Mouse (Mus musculus) lung, postnatal 36 days (tissue): ENCODE results near the gene Pigv.
A peak's percentile ranks its signal among the peaks of the same experiment; 100 is the strongest.

Experiments
- DNase-seq: peaks from one replicate; pipeline ENCODE4 v3.0.0; 2022; ENCODE audit warnings: mixed read lengths

Gene Pigv

DNA sequence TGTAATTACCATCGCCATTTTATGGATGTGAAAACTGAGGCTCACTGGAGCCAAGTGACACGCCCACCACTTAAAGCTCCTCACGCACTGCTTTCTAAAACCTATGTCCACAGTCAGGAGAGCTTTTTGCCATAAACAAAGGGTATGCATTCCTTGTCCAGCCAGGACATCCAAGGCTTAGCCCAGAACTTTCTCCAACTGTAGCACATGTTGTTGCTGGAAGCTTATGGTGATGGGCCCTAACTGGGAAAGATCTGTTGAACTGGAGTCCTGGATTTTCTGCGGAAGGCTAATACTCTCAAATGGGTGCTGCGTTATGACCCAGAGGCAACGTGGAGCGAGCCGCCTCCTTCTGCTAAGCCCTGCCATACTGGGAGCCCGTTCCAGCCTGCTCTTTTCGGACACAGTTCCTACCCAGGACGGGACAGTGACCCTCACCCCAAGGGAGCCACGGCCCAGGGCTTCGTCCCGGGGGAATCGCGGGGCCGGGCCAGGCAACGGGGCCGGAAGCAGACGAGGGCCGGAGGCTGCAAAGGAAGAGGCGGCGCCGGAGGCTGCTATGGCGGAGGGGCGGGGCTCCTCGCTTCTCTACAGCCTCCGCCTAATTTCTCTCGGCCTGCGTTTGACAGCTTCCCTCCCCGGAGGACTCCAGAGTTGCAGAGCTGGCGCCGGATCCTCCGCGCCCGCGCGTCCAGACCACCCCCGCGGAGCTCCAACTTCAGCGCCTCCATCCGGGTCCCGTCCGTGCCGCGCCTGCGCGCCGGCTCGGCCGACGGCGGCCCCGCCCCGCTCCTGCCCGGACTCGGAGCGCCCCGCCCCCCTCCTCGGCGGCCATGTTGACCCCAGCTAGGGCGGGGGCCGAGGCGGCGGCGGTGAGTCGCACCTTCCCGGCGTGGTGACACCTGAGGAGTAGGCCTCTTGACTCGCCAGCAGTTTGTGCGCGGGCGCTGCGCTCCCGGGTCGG is at the start of gene Pigv:
Gene Pigv, minus strand, starts transcription at position 767 of the 964 bp plus-strand sequence.
- DNase-seq: peak; percentile 93

DNA sequence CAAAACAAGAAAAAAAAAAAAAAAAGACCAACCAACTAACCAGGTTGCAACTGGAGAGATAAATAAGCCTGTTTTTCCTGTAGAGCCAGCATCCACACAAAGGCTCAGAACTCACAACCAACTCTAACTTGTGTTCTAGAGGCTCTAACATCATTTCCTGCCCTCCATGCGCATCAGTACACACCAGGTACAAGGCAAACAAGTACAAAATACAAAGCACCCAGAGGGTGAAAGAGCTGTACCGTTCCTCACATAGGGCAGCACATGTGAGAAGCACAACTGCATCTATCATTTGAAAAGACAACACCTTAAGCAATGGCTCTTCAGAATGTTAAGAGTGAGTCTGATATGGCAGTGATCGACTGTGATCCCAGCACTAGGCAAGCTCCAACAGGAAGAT is 47.3 kb upstream of the Pigv start:
- no peak for DNase-seq

DNA sequence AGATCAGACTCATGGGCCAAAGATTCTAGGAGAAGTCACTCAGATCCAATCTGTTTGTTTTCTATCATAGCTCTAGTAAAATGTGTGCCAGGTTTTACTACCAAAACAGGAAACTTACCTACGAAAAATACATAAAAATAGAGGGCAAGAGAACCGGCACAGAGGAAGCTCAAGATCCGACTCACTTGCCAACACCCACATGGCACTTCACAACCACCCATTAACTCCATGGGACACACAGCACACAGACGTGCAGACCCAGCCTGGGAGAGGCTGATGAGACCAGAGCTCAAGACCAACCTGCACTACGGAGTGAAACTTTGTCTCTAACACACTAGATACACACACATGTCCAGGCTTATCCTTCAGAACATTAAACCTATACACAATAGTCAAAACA is 40.3 kb upstream of the Pigv start:
- DNase-seq: no peak

DNA sequence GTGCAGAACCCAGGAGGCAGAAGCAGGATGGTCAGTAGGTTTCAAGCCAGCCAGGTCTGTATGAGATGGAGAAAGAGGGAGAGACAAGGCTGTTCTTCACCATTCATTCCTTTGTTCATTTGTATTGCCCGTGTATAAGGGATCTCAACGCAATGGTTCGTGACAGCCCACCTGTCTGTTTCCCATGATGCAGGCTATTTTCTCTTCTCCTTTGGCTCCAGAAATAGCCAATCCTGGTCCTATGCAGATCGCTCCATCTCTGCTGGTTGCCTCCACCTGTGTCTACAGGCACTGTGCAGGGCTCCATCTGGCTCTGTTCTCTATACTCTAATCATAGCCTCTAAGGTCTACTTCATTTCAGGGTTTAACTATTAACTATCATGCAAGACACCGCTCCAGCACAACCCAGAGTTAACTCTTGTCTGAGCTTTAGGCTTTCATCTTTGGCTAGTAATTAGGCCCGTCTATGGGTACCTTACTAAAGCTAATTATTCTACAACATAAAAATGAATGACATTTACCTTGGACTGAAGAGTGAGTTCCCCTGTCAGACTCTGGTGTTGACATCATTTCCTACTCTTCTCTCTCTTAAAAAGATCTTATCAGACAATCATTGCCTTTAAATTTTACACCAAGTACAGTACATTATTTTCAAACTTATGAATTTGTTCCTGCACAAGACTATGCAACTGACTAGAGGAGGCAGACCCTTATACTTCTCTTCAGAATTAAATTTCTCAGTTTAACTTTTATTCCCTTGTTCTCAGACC is 39.0 kb upstream of the Pigv start:
- DNase-seq: no peak

DNA sequence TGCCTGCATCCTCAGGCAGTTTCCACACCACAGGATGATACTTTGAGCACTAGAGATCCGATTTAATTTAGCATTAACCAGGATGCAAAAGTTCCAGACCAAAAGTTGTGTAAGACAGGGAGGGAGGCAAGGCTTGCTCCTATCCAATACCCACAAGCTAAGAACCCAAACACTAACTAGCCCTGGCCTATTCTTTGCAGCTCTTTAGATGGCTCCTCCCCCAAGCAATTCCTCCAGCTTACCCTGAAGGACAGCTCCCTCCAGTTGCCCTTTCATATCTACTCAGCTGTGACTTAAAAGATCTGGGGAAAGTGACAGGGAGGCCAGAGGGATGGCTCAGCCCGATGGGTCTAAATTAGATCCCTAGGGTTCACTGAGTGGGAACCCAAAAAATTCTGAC is 36.9 kb upstream of the Pigv start:
- DNase-seq: no peak

DNA sequence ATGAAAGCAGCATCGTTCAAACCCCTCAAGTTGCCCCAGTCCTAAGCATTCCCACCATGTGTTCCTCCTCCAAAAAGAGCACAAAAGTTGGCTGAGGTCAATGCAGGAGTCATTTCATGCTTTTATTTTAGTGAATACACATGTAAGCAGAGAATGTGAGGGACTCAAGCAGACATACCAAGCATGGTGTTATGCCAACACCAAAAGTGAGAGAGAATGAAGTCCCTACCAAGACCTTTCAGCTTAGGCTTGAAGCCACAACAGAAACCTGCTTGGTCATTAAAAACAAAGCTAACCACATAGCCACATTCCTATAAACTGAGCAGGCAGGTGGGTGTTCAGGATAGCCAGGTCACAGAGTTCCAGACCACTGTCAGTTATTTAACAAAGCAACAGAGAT is 35.0 kb upstream of the Pigv start:
- DNase-seq: no peak

DNA sequence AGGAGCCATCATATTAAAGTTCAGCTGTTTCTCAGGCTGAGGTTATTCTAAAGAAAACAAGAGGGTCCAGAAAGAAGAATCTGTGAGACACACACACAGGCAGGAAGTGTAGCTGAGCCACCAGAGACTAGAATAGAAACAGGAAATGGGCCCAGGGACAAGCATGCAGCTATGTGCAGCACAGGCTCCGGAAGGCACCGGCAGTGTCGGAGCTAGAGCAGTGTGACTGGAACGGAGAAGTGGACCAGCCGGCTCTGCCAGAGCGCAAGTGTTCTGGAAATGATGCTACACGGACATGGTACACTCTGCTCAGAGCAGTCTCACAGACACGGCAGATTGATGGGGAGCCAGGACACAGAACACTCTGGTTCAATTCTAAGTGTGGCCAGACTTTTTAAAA is 34.5 kb upstream of the Pigv start:
- peak; percentile 93 for DNase-seq

DNA sequence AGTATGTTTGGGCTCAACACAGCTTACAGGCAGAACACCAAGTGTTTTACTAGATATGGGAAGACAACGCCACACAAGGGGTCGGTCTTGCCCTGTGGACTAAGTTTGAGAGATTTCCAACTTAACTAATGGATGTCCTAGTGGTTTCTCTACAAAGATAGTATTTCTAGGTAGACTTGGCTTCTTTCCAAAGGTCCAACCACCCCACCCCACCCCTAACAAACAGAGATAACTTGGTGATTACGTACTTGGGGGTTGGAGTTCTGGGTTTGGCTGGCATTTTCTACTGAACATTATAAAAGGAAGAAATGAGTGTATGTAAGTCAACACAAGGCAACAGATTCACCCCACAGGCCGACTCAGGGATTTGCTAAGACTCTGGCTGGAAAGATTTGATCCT is 32.6 kb upstream of the Pigv start:
- no peak for DNase-seq

DNA sequence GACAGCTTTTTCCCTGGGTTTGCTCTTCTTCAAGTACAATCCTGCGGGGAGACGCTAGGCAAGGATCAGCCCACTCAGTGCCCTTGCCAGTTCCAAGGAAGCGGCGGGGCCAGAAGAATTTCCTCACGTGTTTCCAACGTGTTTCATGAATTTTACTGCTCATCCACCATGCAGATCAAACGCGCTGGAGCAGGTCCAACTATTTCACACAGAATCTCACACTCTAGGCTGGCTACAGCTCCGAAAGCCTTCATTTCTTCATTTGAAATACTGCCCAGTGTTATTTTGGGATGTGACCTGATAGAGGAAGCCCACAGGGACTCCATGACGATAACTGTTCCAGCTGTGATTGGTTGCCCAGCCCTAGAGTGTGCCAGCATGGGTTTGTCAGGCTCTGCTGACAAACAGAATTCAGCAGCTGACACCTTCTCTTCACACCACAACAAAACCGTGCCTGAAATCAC is 28.5 kb upstream of the Pigv start:
- DNase-seq: peak; percentile 83

DNA sequence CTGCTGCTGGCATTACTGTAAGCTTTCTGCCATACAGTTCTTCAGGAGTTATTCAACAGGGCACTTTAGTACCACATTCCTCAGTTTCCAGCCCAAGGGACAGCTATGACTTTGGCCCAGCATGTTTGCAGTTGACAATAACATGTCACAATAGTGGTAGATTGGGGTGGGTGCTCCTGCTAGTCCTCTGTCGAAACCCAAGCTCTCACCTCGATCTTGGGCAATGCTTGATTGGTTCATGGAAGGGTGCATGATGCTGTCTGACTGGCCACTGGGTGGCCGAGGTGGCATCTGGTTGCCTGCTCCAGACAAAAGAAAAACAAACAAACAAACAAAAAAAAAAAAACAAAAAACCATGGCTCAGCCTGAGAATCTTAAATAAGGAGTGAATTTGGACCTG is 22.9 kb upstream of the Pigv start:
- DNase-seq: no peak

DNA sequence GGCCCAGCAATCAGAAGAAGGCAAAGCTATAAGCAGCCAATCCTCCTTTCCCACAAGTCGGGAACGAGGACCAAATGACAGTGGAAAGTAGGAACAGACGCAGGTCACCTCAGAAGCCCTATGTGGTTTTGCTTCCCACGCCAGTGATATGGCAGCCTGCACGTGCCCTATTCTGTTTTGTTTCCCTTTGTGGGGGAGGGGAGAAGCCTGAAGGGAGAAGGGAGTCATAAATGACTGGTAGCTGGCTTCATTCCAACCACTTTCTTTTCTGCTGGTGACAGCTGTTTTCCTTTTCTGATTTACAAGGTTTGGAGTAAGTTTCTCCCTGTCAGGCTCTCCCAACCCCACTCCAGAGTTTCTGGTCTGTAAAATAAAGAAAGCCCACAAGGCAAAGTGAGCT is 17.8 kb upstream of the Pigv start:
- DNase-seq: peak; percentile 56

DNA sequence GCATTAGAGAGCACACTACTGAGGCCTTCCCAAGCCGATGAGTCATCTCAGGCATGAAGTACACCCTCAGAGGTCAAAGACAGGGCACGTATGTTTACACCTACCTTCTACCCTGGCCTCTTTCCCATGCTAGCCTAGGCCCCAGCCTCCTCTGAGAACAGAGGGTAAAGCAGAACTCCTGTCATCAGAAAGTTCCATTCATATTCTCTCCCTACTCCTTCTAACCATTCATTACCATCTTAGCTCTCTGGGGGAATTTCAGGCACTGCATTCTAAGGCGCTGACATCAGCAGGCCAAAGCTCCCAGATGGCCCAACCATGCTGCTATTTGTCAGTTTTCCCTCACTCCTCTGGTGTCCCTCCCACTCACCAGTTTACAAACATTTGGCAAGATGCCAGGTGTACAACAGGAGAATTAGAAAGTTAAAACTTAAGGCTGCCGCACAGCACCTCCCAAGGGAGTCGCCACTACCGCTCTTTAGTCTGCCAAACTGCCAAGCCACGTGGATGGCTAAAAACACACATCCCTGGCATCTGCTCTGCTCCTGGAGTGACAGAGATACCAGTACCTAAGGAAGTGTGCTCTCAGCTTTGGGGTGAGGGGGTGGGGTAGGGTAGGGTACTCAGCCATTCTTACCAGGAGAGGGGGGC is 16.1 kb upstream of the Pigv start:
- DNase-seq: peak; percentile 66

DNA sequence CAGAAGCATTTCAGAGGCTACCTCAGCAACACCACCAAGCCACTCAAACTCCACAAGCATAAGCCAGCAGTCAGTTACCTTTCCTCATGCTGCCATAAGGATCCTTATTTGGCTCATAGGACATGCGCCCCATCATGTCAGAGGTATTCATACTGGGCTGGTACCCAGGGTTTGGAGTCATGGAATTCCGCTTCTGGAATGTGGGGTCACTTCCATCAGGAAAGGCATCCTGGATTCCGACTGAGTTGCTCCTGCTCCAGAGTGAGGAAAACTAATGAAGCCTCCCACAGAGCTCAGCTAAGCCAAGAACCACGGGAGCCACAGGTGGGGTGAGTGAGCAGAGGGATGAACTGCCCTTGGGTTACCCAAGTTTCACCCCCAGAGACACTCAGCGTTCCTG is 14.7 kb upstream of the Pigv start:
- no peak for DNase-seq

DNA sequence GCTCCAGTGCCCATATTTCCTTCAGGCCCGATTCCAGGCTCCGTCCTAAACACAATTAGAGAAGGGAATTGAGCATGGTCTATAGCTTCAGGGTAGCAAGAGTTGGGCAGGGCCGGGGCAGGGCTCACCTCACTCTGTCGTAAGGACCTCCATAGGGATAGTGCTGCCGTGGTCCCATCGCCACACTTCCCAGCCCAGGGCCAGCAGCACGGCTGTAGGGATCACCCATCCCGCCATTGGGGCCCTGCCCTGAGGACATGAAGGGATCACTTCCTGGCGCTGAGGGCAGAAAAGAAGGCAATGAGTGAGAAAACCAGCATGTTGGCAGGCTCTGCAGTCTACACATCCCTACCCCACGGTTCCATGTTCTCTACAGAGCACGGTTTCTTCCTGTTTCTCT is 14.1 kb upstream of the Pigv start:
- no peak for DNase-seq

DNA sequence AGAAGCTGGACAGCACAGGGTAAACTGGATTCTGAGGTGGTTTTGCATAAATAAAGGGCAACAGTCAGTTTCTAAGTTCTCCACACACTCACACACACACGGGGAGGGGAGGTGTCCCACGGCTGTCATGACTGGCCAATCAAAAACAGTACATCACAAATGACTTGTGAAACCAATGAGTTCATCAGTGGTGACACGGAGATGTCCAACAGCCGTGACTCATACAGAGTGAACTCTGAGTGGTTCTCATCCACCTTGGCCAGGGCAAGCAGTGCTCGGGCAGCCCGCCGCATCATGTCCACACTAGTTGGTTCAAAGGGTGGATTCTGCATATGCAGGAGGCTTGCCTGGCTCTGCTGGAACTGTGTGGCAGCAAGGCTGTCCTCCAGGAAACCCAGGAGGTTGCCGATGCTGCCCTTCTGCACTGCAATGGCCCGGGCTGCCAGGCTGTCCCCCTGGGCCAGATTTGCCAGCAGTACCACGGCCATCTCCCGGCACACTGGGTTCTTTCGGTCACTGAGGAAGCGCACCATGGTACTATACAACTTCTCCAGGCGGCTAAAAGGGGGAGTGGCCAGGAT is 7.8 kb upstream of the Pigv start:
- no peak for DNase-seq

DNA sequence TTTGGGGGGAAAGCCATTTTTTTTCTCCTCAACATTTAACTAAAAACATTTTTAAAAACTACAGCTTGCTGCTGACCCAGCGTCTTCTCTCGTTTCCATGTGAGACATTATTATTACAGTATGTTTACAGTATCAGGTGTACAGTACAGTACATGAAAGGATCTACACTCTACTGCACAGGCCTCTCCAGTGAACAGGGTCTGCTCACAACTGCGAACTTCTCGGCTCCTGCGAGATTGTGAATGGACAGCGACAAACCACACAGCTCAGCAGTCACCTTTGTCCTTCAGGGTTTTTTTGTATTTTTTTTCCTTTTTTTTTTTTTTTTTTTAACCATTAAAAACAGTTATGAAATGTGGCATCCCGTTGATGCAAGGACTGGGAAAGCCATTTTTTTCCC is 7.2 kb upstream of the Pigv start:
- DNase-seq: no peak

DNA sequence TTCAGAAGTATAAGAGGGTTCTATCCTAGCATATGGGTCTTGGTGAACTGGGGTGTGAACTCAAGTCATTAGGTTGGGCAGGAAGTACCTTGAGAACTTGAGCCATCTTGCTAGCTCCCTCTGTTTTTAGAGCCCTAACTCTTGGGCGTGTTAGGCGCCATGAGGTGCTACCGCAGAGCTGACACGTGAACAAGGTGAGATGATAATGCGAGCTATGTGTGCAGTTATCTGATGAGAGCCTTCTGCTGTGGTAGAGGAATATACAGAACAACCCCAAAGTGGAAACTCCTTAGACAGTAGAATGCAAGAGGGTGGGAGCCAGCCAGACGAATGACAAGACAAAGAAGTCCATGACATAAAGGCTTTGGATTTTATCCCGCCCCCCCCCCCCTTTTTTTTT is 4.8 kb upstream of the Pigv start:
- DNase-seq: no peak

DNA sequence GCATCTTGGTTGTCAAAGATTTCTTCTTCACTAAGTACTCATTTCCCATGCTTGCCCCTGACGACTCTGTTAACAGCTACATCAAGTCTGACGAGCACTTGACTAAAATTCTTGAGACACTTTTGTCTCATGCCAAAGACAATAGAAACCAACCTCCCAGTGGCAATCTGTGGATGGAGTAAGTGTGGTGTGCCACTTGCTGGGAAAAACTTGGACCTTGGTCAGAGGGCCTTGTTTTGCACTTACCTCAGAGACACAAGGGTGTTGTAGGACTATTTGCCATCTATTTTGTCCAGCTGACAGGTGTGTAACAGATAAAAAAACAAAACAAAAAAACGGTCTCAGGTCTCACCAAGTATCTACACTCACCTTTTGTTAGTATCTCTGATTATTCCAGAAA is 3.7 kb upstream of the Pigv start:
- DNase-seq: peak; percentile 33

DNA sequence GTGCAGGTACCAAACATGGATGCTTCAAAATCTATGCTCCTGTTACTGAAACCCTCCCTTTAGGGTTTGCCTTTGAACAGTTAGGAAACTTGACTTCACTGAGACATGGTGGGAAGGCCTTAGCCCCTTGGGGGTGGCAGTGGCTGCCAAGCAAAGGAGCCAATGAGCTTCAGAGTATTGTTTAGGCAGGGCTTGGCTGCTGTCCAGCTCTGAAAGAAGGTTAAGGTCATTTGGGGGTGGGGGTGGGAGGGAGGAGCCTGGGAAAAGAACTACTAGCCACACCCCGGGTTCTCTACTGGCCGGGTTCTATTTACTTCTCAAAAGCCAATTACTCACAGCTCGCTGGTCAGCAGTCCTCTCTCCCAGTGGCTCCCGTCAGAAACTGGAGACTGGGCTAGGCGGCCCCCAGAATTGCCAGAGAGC is 3.2 kb upstream of the Pigv start:
- peak; percentile 87 for DNase-seq

DNA sequence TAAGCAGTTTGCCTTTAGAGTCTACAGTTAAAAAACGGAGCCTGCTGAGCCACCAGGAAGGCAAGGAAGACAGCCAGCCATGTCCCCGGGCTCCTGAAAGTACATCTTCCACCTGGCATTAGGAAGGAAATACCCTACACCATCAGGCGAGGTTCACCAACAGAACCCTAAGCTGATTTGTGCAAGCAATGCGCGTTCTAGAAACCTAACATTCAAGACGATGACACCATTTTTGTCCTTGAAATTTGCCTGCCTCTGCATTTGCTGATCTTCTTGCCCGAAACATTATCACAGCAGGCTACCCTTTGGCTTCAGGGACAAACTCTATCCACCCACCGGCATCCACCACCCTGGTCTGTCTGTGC is 1.9 kb upstream of the Pigv start:
- no peak for DNase-seq

DNA sequence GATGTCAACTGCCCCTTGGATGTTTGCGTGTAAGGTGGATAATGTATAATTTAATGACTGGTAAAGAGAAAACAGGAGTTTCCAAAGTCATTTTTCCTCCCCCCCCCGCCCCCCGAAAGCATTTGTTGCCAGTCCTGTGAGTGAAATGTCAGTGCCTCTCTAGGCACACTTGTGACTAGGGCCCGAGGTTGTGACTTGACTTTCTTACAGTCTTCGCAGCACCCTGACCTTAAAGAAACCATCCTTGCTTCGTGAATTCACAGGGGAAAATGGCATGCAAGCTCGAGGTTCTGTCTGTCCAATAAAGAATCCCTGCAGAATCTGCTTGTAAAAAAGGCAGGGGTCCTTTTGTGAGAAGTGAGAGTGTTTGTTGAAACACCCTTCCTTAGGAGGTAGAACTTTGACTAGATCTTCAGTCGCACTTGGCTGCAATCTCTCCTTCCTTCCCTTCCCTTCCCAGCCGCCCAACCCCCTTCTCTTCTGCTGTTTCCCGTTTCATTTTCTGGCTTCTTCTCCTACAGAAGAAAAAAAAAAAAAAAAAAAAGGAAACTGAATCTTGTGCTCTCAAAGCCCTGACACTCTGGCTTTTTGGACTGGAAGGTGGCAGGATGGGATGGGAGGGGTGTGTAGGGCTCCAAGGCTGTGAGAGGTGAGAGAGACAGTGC is 1.4 kb upstream of the Pigv start:
- peak; percentile 80 for DNase-seq

DNA sequence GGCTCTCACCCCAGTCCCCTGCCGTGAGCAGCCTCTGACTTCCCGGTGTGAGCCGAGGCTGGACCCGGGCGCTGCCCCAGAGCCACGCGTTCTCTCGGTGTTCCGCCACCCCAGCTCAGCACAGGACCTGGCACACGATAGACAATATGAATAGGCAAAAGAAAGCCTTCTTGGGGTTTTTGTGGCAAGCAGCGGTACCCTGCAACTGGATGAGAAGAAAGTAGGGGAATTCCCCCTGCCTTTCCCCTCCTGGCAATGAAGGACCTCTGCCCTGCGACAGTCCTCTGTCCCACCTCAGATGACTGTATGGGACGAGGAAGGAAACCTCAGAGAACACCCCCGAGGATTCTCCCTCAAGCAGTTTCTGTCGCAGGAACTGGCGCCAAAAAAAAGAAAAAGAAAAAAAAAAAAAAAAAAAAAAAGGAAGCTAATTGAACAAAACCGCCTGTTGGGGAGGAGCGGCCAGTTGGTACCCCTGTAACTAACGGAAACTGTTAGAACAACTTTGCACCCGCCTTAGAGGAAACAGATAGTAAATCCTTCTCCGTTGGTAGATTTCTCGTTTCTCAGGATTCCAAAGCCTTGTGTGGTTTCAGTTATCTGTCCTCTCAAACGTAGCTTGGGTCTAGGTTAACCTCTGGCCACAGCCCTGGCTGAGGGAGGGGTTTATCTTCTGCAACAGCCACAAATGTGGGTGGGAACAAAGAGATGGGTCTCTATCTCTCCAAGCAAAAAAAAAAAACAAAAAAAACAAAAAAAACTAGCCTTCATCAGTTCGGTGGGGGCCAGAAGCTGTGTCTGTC is 599 bp upstream of the Pigv start:
- peak; percentile 75 for DNase-seq
